Mouse (Mus musculus) liver, postnatal 0 days (tissue): ENCODE data around the gene Crebzf.

ENCODE experiments used
- CTCF ChIP-seq: sonication (generic); IDR thresholded peaks from 2 replicates; pipeline ENCODE4 v1.5.1; 2016; ENCODE audit warnings: antibody characterized with exemption, low read depth
- EP300 ChIP-seq: IDR thresholded peaks from 2 replicates; pipeline ENCODE4 v1.6.1; 2016; ENCODE audit warnings: antibody characterized with exemption, low read depth, mild to moderate bottlenecking

GRCm38 (mm10) chr7:90473511-90473910 lies 31.0 kb downstream of the Crebzf start:
- no peak for TF ChIP-seq CTCF
- no peak for TF ChIP-seq EP300
